Mouse (Mus musculus) hindbrain, embryonic 12.5 days (tissue): ENCODE results near the gene Igf1. TPM values are rescaled to one million over a fixed set of nuclear protein-coding genes. Genes with fewer than 3 reads are reported as not detected.

Experiments used
- polyA plus RNA-seq: library from polyadenylated mRNA; unstranded; fragments of >200 nt; fragmentation: Nextera tagmentation; extraction: Ambion mirVana; gene quantifications from 2 replicates; pipeline ENCODE4 v1.2.1, GENCODE M21; 2016

Gene Igf1
- polyA plus RNA-seq, 1 experiment from 2014 or later, result 21.3 TPM

Other genes starting within 250 kb of the Igf1 start
- 0.89 and 0.99 TPM in 2 replicates for gene Pmch, start 232.8 kb downstream of the Igf1 start, polyA plus RNA-seq